Mouse (Mus musculus) heart, embryonic 15.5 days (tissue): Measurements from ENCODE around the gene Tbxas1. TPM values are rescaled to one million over a fixed set of nuclear protein-coding genes. Genes with fewer than 3 reads are reported as not detected.

Experiments used
- ATAC-seq: fragments of 200-750 bp; cut with Nextera tagmentation; replicated peaks from 2 replicates; pipeline ENCODE4 v1.8.0; 2017; ENCODE audit warnings: low read depth, moderate TSS enrichment; ENCODE audit not compliant: insufficient number of reproducible peaks, insufficient read depth, low FRiP score
- H3K27ac ChIP-seq: fragments of 300-500 bp; sonication (generic); 2 replicates; pipeline ENCODE4 v1.5.1; 2015; ENCODE audit warnings: mild to moderate bottlenecking, inconsistent platforms
- H3K27me3 ChIP-seq: fragments of 300-500 bp; sonication (generic); 2 replicates; pipeline ENCODE4 v1.6.1; 2015; ENCODE audit warnings: inconsistent platforms
- H3K36me3 ChIP-seq: fragments of 300-500 bp; sonication (generic); 2 replicates; pipeline ENCODE4 v1.6.1; 2015; ENCODE audit warnings: mild to moderate bottlenecking, inconsistent platforms
- H3K4me1 ChIP-seq: fragments of 300-500 bp; sonication (generic); replicated peaks from 2 replicates; pipeline ENCODE4 v1.6.1; 2015; ENCODE audit warnings: inconsistent platforms
- H3K4me2 ChIP-seq: fragments of 300-500 bp; sonication (generic); 2 replicates; pipeline ENCODE4 v1.6.1; 2015; ENCODE audit warnings: inconsistent platforms, mild to moderate bottlenecking, moderate library complexity
- H3K4me3 ChIP-seq: fragments of 300-500 bp; sonication (generic); 2 replicates; pipeline ENCODE4 v1.5.1; 2015; ENCODE audit warnings: mild to moderate bottlenecking, inconsistent platforms
- H3K9ac ChIP-seq: fragments of 300-500 bp; sonication (generic); 2 replicates; pipeline ENCODE4 v1.6.1; 2015; ENCODE audit warnings: mild to moderate bottlenecking, inconsistent platforms
- H3K9me3 ChIP-seq: fragments of 300-500 bp; sonication (generic); replicated peaks from 2 replicates; pipeline ENCODE4 v1.6.1; 2016; ENCODE audit warnings: inconsistent platforms
- WGBS: fragments of 180-500 bp; shearing (Covaris S2); methylation state at CpG from one replicate; pipeline ENCODE4 v1.1.7; 2015; ENCODE audit warnings: mixed read lengths; 5-methylcytosine and 5-hydroxymethylcytosine counted together
- polyA plus RNA-seq: library from polyadenylated mRNA; unstranded; fragments of >200 nt; fragmentation: Nextera tagmentation; extraction: Ambion mirVana; gene quantifications from 2 replicates; pipeline ENCODE4 v1.2.1, GENCODE M21; 2015

Gene Tbxas1
- polyA plus RNA-seq, 1 experiment from 2014 or later: 1.5 TPM

GRCm38 (mm10) chr6:38915776-38916175 is 40.6 kb downstream of the Tbxas1 start:
- H3K9me3 ChIP-seq: no peaks in the 10 kb centered on the region
- no peak overlapping the region for H3K4me2 ChIP-seq
- H3K9ac ChIP-seq: no peak overlapping the region
- no peak overlapping the region for H3K27ac ChIP-seq
- no peaks in the 10 kb centered on the region for H3K36me3 ChIP-seq
- peaks cover 14% of the 10 kb centered on the region; the same call in 1 of the 2 replicates for H3K4me1 ChIP-seq
- no peak for ATAC-seq
- H3K4me3 ChIP-seq: no peak overlapping the region
- H3K27me3 ChIP-seq: no peaks in the 10 kb centered on the region
- 72% methylated on average over 5 of the region's 5 CpGs for WGBS

- no peaks in the 10 kb centered on the region for H3K36me3 ChIP-seq
- peaks cover 16% of the 10 kb centered on the region for H3K4me1 ChIP-seq
- no peak overlapping the region for H3K9ac ChIP-seq
- H3K9me3 ChIP-seq: no peaks in the 10 kb centered on the region
- ATAC-seq: no peak
- H3K4me3 ChIP-seq: no peak overlapping the region
- no peak overlapping the region for H3K27ac ChIP-seq
- H3K27me3 ChIP-seq: no peaks in the 10 kb centered on the region
- H3K4me2 ChIP-seq: no peak overlapping the region
- WGBS: 78% methylated on average over 4 of the region's 4 CpGs
These were observed 41.4 kb downstream of the Tbxas1 start for GRCm38 (mm10) chr6:38916571-38916970.

GRCm38 (mm10) chr6:38917415-38917814 is 42.2 kb downstream of the Tbxas1 start:
- H3K4me1 ChIP-seq: peaks cover 23% of the 10 kb centered on the region

DNA sequence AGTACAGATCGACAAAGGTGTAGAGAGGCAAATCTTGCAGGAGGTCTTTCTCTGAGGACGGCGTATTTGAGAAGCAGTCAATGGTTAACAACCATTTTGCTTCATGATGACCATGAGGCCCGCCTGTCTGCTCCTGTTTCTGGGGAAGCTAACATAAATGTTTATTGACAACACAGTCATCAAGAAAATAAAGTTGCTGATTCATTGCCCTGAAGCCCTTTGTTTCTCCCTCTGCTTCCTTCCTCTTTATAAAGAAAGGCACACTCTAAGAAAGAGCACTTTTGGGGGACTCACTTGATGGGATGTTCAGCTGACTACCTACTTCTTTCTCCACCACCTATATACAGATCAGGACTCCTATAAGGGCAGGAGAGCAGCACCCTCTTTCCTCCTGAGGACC is 43.5 kb downstream of the Tbxas1 start:
- Histone ChIP-seq H3K27me3 (no peaks in the 10 kb centered on the region), H3K4me3 (no peak overlapping the region), H3K9me3 (no peaks in the 10 kb centered on the region), H3K4me2 (no peak overlapping the region), H3K4me1 (peaks cover 22% of the 10 kb centered on the region), H3K9ac (no peak overlapping the region), H3K36me3 (no peaks in the 10 kb centered on the region), H3K27ac (no peak overlapping the region)
- no peak for ATAC-seq
- 85% methylated on average over 4 of the region's 4 CpGs for WGBS

More at GRCm38 (mm10) chr6:38917415-38917814, 42.2 kb downstream of the Tbxas1 start:
- Histone ChIP-seq H3K4me3 (no peak overlapping the region), H3K27me3 (no peaks in the 10 kb centered on the region), H3K4me2 (no peak overlapping the region), H3K36me3 (no peaks in the 10 kb centered on the region), H3K27ac (no peak overlapping the region), H3K9me3 (no peaks in the 10 kb centered on the region), H3K9ac (no peak overlapping the region)
- no peak for ATAC-seq
- 24% methylated on average over 3 of the region's 3 CpGs for WGBS

GRCm38 (mm10) chr6:38919135-38919740 is 44.0 kb downstream of the Tbxas1 start:
- no peaks in the 10 kb centered on the region for H3K36me3 ChIP-seq
- no peaks in the 10 kb centered on the region for H3K27me3 ChIP-seq
- H3K27ac ChIP-seq: no peak overlapping the region
- H3K9ac ChIP-seq: no peak overlapping the region
- no peak overlapping the region for H3K4me3 ChIP-seq
- 84% methylated on average over 14 of the region's 14 CpGs for WGBS
- peaks cover 26% of the 10 kb centered on the region for H3K4me1 ChIP-seq
- H3K4me2 ChIP-seq: no peak overlapping the region
- H3K9me3 ChIP-seq: no peaks in the 10 kb centered on the region
- no peak for ATAC-seq

DNA sequence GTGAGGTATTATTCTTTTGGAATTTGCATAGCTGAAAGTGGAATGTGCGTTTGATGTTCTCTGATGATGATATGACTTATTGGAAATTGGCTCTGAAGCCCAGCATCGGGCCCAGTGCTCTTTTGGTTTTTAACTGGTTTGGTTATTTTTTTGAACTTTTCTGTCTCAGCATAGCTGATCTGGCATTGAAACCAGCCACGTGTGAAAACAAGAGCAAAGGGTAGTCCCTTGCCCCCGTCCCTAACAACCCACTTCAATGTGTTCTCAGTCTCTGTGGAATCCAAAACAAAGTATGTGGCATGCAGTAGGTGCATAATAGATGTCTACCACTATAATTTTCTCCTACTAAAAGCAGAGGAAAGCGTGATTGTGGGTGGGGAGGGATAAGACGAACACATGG is 44.9 kb downstream of the Tbxas1 start:
- Histone ChIP-seq H3K27ac (no peak overlapping the region), H3K36me3 (no peaks in the 10 kb centered on the region), H3K9me3 (no peaks in the 10 kb centered on the region), H3K9ac (no peak overlapping the region), H3K4me2 (no peak overlapping the region), H3K4me1 (peaks cover 29% of the 10 kb centered on the region), H3K27me3 (no peaks in the 10 kb centered on the region), H3K4me3 (no peak overlapping the region)
- ATAC-seq: no peak
- 85% methylated on average over 6 of the region's 6 CpGs for WGBS

DNA sequence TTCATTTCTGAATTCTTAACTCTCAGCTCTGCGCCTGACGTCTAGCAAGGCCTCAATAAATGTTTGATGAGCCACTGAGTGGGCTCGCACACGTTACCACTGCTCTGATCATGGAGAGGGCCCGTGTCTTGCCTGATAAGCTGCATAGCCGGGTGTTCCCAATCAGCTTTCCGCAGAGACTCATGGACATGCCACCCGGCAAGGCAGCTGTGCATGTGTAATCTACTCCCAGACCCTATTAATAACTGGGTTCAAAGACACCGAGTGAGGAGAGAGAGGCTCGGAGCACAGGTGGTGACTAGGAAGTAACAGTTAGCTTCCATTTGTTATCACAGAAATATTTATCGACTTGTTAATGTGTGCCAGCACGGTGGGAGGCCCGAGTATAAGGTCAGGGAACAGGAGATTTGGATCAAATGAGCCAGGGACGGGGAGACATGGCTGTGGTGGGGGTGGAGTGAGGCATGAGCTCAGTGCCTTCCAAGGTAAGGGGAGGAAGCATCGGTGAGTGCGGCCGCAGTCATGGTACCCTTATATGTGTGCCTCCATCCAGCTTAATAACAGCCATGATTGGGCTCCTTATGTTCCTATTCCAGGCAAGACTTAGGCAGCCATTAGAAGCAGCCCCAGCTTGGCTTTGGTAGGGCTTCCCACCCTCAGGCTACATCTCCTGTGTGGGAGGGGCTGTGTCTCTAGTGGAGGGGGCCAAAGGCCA is 46.0 kb downstream of the Tbxas1 start:
- peak overlapping the region; percentile 3; the same call in 1 of the 2 replicates for H3K4me2 ChIP-seq
- 44% methylated on average over 17 of the region's 17 CpGs for WGBS
- H3K27me3 ChIP-seq: no peaks in the 10 kb centered on the region
- no peak overlapping the region for H3K9ac ChIP-seq
- H3K4me1 ChIP-seq: peaks cover 31% of the 10 kb centered on the region
- peak overlapping the region; percentile 13; the same call in 1 of the 2 replicates for H3K27ac ChIP-seq
- ATAC-seq: peak; percentile 31; the same call in 1 of the 2 replicates
- H3K9me3 ChIP-seq: no peaks in the 10 kb centered on the region
- no peaks in the 10 kb centered on the region for H3K36me3 ChIP-seq
- no peak overlapping the region for H3K4me3 ChIP-seq

GRCm38 (mm10) chr6:38921810-38922116 is 46.6 kb downstream of the Tbxas1 start:
- Histone ChIP-seq H3K36me3 (no peaks in the 10 kb centered on the region), H3K4me2 (no peak overlapping the region), H3K27ac (no peak overlapping the region), H3K9ac (no peak overlapping the region), H3K9me3 (no peaks in the 10 kb centered on the region), H3K4me3 (no peak overlapping the region), H3K27me3 (no peaks in the 10 kb centered on the region), H3K4me1 (peaks cover 35% of the 10 kb centered on the region)
- no peak for ATAC-seq
- WGBS: 78% methylated on average over 8 of the region's 8 CpGs

GRCm38 (mm10) chr6:38922517-38922916 is 47.3 kb downstream of the Tbxas1 start:
- Histone ChIP-seq H3K36me3 (no peaks in the 10 kb centered on the region), H3K9me3 (no peaks in the 10 kb centered on the region), H3K27me3 (no peaks in the 10 kb centered on the region), H3K4me2 (no peak overlapping the region), H3K4me3 (no peak overlapping the region), H3K9ac (no peak overlapping the region), H3K4me1 (peaks cover 38% of the 10 kb centered on the region), H3K27ac (no peak overlapping the region)
- 50% methylated on average over 2 of the region's 2 CpGs for WGBS
- no peak for ATAC-seq

- no peak overlapping the region for H3K4me2 ChIP-seq
- peaks cover 35% of the 10 kb centered on the region for H3K4me1 ChIP-seq
- H3K27me3 ChIP-seq: no peaks in the 10 kb centered on the region
- WGBS: 76% methylated on average over 4 of the region's 4 CpGs
- no peak for ATAC-seq
- no peak overlapping the region for H3K9ac ChIP-seq
- H3K36me3 ChIP-seq: no peaks in the 10 kb centered on the region
- H3K4me3 ChIP-seq: no peak overlapping the region
- H3K27ac ChIP-seq: no peak overlapping the region; the same call in 1 of the 2 replicates
- no peaks in the 10 kb centered on the region for H3K9me3 ChIP-seq
These were observed 48.2 kb downstream of the Tbxas1 start for GRCm38 (mm10) chr6:38923450-38923849.

DNA sequence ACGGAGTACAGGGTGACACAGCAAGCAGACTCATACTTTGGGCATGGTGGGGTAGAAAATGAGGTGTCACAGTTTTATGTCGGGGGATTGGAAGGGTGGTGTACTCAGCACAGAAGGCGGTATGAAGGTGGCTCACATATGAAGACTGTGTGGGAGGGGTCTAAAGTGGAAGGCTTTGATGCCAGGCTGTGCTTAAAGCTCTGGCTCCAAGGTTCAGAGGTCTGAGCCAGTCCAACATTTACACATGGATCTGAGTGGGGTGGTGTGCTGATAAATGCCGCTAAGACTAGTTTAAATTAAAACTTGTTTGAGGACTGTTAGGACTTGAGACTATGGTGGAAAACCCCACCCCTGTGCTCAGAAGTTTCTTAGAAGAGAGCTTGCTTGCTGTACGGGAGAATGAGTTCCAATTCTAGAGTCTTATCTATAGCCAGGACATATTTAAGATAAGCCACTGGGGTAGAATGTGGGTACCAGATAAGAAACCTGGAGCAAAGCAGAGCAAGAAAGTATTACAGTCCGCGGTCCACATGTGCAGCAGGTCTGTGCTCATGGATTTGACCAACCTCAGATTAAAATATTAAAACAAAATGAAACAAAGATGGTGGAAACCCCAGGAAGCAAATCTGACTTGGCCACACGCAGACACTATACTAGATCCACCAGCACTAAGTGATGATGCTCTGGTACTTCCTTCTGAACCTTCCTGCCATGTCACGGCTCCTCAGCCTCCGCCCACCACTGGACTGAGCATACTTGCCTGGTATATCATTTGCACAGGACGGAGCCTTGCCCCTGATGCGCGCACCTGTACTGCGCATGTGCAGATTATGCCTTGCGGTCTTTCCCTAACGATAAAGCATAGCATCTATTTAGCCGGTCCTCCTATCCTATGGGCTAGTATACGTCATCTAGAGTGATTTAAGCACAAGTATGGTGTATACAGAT is 48.9 kb downstream of the Tbxas1 start:
- Histone ChIP-seq H3K27me3 (no peaks in the 10 kb centered on the region), H3K4me2 (0 out of 2 replicates have a peak overlapping the region, but pooled peaks have one; percentile 2), H3K9me3 (no peaks in the 10 kb centered on the region), H3K4me1 (peaks cover 35% of the 10 kb centered on the region), H3K36me3 (no peaks in the 10 kb centered on the region), H3K27ac (peak overlapping the region; percentile 13; the same call in 1 of the 2 replicates), H3K9ac (no peak overlapping the region), H3K4me3 (no peak overlapping the region)
- ATAC-seq: no peak
- 69% methylated on average over 18 of the region's 18 CpGs for WGBS
